Mouse (Mus musculus): ENCODE measurements around the gene Cela3a.

GRCm38 (mm10) chr4:137379713-137380255 is 29.8 kb downstream of the Cela3a start:
- no peak for TF ChIP-seq POLR2A (IDR thresholded peaks at IDR 0.05; ENCODE audit: low read depth, low read length)
- no peak for TF ChIP-seq CTCF (IDR thresholded peaks at IDR 0.05; ENCODE audit: extremely low read depth, insufficient read length, insufficient replicate concordance, low read depth, low read length)
